Mouse (Mus musculus) right cerebral cortex, postnatal 25 days (tissue): ENCODE results near the gene Tbc1d22a.

Experiments
- DNase-seq: peaks from one replicate; pipeline ENCODE4 v3.0.0; 2022

The Tbc1d22a gene

GRCm38 (mm10) chr15:86471136-86471535 lies 256.9 kb downstream of the Tbc1d22a start:
- DNase-seq, result peak; percentile 16

- no peak for DNase-seq
Observed at GRCm38 (mm10) chr15:86473473-86473872, 259.2 kb downstream of the Tbc1d22a start.

DNA sequence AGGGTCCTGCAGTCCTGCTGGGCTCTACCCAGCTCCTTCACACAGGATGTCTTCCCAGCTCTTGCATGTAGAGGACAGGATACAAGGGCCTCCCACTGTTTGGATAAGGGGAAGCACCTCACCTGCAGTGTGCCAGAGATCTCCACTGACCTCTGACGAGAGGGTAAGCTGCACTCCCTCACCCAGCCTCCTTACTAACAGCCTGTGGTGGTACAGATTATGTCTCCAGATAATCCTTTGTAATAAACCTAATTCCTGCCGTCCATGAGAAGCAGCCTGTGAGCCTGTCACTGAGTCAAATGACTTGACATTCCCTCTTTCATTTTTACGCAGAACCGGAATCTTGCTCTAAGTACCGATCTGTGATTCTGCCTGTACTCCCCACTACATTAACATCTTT lies 260.7 kb downstream of the Tbc1d22a start:
- no peak for DNase-seq

DNA sequence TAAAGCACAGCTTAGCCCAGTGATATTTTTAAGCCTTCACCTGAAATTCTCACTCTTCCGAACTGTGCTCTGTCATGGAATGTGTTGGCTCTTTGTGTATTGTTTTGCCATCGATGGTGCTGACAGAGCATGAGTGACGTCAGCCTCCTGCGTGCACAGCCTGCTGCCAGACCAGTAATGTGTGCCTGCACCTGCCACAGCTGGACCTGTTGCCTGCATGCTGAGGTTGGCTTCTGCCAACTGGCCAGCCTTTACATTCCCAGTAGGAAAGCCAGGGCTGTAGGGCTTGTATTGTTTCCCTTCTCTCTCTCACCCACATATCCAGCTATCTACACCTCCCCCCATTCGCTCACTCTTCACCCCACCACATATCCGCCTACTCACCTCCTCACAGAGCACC lies 262.2 kb downstream of the Tbc1d22a start:
- DNase-seq, result peak; percentile 25

DNA sequence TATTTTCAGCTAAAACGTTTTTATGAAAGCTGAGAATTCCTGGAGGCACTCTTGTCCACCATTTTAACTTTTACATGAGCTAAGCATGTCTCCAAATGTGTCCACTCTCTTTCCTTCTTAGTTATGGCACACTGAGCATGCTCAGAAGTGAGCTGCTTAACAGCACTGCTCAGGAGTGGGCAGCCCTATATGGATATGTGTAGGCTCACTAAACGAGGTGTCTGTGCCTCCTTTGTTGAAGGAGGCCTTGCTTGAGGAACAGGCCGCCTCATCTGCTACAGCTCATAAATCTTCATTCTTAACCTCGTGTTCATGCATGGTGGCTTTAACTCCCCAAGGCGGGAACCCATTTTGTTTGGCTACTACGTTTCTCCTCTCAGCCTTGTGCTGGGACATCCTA lies 262.8 kb downstream of the Tbc1d22a start:
- DNase-seq, result no peak

DNA sequence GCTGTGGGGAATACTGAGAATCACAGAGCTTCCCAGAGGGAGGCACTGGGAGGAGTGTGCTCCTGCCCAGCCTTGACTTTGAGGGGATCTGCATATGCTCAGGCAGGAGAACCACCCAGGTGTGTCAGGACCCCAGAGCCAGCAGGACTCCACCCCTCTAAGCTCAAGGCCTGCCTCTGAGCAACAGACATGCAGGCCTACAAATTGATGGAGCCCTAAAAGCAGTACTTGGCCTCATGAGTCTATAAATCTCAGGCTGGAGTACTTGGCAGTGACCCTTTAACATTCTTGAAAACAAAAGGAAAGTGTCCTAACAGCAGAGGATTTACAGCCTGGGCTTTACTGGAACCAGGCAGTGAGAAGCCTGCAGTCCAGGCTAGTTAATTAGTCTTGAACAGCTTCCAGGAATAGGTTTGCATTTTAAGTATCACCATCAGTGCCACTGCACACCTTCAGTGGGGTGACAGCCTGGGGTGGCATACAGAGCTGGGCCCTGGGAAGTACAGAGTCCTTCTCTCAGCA lies 263.3 kb downstream of the Tbc1d22a start:
- DNase-seq, result no peak

GRCm38 (mm10) chr15:86478685-86479502 lies 264.6 kb downstream of the Tbc1d22a start:
- no peak for DNase-seq

GRCm38 (mm10) chr15:86482362-86482761 lies 268.1 kb downstream of the Tbc1d22a start:
- no peak for DNase-seq

DNA sequence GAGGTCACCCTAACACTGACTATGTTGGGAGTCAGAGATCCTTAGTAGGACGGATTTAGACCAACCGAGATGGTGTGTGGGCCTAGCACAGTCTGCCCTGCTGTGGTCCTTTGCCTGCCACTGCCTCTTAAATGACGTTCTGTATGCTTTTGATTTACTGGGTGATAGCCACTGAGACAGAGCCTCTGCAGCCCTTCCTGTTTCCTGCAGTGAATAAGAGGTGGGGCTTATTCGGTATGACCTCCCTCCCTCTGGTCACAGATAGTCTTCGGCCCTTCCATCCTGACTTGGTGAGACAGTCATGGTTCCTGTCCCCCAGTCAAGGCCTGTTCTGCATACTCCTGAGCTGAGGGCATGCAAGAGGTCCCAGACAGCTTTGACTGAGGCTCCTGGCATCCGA lies 271.6 kb downstream of the Tbc1d22a start:
- DNase-seq, result no peak

- DNase-seq, result peak; percentile 52
Observed at GRCm38 (mm10) chr15:86487359-86487758, 273.1 kb downstream of the Tbc1d22a start.

- DNase-seq, result no peak
Observed at GRCm38 (mm10) chr15:86491434-86492099, 277.3 kb downstream of the Tbc1d22a start.

GRCm38 (mm10) chr15:86492636-86493035 lies 278.4 kb downstream of the Tbc1d22a start:
- DNase-seq, result no peak

DNA sequence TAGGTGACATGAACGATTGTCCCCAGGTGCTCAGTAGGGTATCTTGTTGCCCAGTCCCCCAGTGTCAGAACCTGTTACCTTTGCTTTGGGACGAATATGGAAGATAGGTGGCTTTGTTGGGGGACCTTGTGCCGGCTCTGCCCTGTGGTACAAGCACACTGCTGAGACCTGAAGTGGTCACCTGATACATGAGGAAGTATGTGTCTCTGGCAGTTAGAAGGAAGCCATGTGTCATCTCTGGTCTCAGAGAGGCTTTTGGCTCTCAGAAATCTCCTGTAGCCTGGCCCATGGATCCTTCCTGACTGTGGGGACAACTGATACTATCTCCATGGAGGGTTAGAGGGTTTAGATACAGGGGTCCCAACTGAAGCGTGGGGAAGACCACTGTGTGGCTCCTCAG lies 281.9 kb downstream of the Tbc1d22a start:
- no peak for DNase-seq

- DNase-seq, result no peak
Observed at GRCm38 (mm10) chr15:86496646-86497045, 282.4 kb downstream of the Tbc1d22a start.

DNA sequence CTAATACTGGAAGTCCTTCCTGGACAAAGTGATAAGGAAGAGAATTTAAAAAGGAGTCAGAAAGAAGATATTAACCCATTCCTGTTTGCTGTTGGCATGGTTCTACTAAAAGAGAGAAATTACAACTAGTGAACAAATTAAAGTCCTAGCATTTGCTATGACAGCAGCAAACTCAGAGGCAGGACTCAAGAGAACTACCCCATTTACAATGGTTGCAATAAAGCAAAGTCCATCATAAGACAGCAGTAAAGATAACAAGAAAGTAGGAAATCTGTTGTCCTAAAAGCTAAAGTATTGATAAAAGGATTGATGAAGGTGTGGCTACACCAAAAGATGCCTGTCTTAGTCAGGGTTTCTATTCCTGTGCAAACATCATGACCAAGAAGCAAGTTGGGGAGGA lies 286.3 kb downstream of the Tbc1d22a start:
- DNase-seq, result no peak

DNA sequence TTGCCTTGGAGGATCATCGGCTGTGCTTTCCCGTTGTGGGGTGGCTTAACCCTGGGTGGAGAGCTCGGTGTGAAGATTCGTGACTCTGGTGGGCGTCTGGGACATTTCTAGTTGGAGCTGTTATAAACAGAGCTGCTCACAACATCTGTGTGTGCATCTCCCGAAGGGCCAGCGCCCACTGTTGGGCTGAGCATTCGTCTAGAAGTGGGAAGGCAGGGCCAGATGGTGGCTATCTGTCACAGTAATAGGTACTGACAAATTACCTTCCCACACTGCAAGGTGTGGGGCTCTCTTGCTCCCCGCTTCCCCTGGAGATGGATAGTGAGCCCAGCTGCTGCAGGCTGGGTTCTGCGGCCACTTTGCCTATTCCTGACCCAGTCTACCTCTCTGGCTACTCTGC lies 289.2 kb downstream of the Tbc1d22a start:
- DNase-seq, result peak; percentile 5

DNA sequence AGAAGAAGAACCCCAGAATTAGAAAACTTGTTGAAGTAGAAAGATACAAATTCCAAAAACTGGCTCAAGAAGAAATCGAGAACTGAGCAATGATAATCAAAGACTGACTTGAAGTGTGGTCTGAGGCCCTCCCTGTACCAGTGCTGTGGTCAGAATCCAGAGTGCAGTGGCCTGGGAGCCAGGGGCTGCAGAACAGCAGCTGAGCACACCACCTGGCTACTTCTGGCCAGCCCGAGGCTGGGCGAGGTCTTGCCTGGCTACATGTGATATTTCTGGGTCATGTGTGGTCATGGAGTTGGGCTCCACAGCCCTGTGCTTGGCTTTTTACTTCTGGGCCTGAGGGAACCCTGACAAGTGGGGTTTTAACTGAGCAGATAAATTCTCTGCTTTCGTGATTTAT lies 292.4 kb downstream of the Tbc1d22a start:
- DNase-seq, result no peak

DNA sequence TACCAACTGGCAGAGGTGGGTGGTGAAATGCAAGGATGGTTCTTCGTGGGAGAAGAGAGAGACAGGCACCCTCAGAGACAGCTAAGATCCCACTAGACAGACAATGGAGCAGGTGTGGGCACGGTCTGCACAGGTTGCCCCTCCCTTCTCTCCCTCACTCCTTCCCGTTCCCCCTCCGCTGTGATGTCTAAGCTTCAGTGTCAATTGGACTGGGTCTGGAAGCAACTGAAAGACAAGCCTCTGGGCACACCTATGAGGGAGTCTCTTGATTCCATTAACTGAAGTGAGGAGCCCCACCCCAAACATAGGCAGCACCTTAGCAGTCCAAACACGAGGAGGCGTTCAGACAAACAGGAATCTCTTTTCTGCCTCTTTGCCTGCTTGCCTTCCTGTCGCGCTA lies 293.3 kb downstream of the Tbc1d22a start:
- DNase-seq, result no peak

GRCm38 (mm10) chr15:86508406-86509176 lies 294.3 kb downstream of the Tbc1d22a start:
- no peak for DNase-seq

DNA sequence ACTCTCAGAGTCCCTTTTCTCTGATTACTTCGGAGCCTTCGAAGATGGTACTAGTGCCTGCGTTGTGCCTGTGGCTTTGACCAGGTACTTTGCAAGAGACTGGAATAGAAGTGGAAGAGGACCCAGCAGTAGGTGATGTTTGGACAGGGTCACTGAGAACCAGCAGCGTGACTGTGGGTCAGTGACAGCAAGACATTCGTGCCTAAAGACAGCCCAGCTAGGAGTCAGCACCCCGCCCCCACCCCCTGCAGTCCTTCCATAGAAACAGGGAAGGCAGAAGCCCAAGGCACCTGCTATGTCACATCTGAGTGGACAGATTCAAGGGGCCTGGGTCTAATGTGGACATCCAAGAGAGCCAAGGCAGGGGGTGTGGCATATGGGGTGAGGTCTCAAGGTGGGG lies 295.3 kb downstream of the Tbc1d22a start:
- DNase-seq, result no peak

- DNase-seq, result no peak
Observed at GRCm38 (mm10) chr15:86511181-86511580, 296.9 kb downstream of the Tbc1d22a start.

- DNase-seq, result no peak
Observed at GRCm38 (mm10) chr15:86513336-86513735, 299.1 kb downstream of the Tbc1d22a start.

- no peak for DNase-seq
Observed at GRCm38 (mm10) chr15:86520201-86520600, 305.9 kb downstream of the Tbc1d22a start.
